Mouse (Mus musculus) MEL (cell line): ENCODE data around the gene Vrk3. TPM values are rescaled to one million over a fixed set of nuclear protein-coding genes. Genes with fewer than 3 reads are reported as not detected.
"Not testable (repeated sequence)": the region's sequence is repeated elsewhere in the genome, so short reads cannot be mapped to it uniquely, and the experiment has no call there.

Experiments used
- DNase-seq: peaks from one replicate; pipeline ENCODE4 v3.0.0; 2011; ENCODE audit warnings: low read depth, low spot score
- H3K27ac ChIP-seq: 2 replicates; pipeline ENCODE4 v1.5.1; 2012; ENCODE audit warnings: low read depth, mild to moderate bottlenecking, control low read depth, low read length, moderate library complexity; ENCODE audit not compliant: control insufficient read depth
- H3K27me3 ChIP-seq, 2 experiments: fragments of 150-350 bp in 1 of 2; sonication (generic) in 1 of 2; 2 replicates each; pipeline ENCODE4 v1.6.1; 2012; ENCODE audit warnings: low read length in 2 of 2, mild to moderate bottlenecking in 2 of 2, improper control_type of control experiment in 1 of 2, moderate library complexity in 1 of 2; ENCODE audit not compliant: insufficient read depth in 2 of 2, control insufficient read depth in 1 of 2
- H3K36me3 ChIP-seq, 2 experiments: 2 replicates each; pipeline ENCODE4 v1.6.1; 2012 to 2014; ENCODE audit warnings: low read length in 2 of 2, improper control_type of control experiment in 1 of 2, inconsistent platforms in 1 of 2, mild to moderate bottlenecking in 1 of 2; ENCODE audit not compliant: insufficient read depth in 2 of 2, control insufficient read depth in 1 of 2
- H3K4me1 ChIP-seq, 2 experiments: fragments of 150-350 bp in 1 of 2; sonication (generic) in 1 of 2; 2 replicates each; pipeline ENCODE4 v1.6.1; 2012; ENCODE audit warnings: low read length in 2 of 2, improper control_type of control experiment in 1 of 2, mild to moderate bottlenecking in 1 of 2; ENCODE audit not compliant: insufficient read depth in 2 of 2, control insufficient read depth in 1 of 2
- H3K4me3 ChIP-seq, 2 experiments: fragments of 150-350 bp in 1 of 2; sonication (generic) in 1 of 2; 2 replicates each; pipeline ENCODE4 v1.5.1; 2012; ENCODE audit warnings: low read depth in 2 of 2, low read length in 2 of 2, mild to moderate bottlenecking in 2 of 2, moderate library complexity in 2 of 2, control low read depth in 1 of 2, improper control_type of control experiment in 1 of 2; ENCODE audit not compliant: control insufficient read depth in 1 of 2, insufficient read depth in 1 of 2
- H3K79me2 ChIP-seq: 2 replicates; pipeline ENCODE4 v1.6.1; 2012; ENCODE audit warnings: mild to moderate bottlenecking, low read length, moderate library complexity; ENCODE audit not compliant: control insufficient read depth, poor library complexity, insufficient read depth
- H3K9ac ChIP-seq: 2 replicates; pipeline ENCODE4 v1.6.1; 2012; ENCODE audit warnings: low read depth, mild to moderate bottlenecking, control low read depth, low read length, moderate library complexity; ENCODE audit not compliant: control insufficient read depth, poor library complexity, severe bottlenecking
- H3K9me3 ChIP-seq: fragments of 150-350 bp; sonication (generic); replicated peaks from 2 replicates; pipeline ENCODE4 v1.6.1; 2012; ENCODE audit warnings: mild to moderate bottlenecking, low read length, improper control_type of control experiment, moderate library complexity; ENCODE audit not compliant: insufficient read depth
- CHD2 ChIP-seq: IDR thresholded peaks from 2 replicates; pipeline ENCODE4 v1.6.1; 2011; ENCODE audit warnings: low read length, improper control_type of control experiment
- EP300 ChIP-seq, 2 experiments: IDR thresholded peaks; 2 replicates each; pipeline ENCODE4 v1.6.1; 2011; ENCODE audit warnings: improper control_type of control experiment in 2 of 2, low read length in 2 of 2, low read depth in 1 of 2, mild to moderate bottlenecking in 1 of 2
- ETS1 ChIP-seq: IDR thresholded peaks from 2 replicates; pipeline ENCODE4 v1.6.1; 2012; ENCODE audit warnings: low read depth, mild to moderate bottlenecking, inconsistent platforms, low read length, improper control_type of control experiment, moderate library complexity
- HCFC1 ChIP-seq: IDR thresholded peaks from 2 replicates; pipeline ENCODE4 v1.6.1; 2012; ENCODE audit warnings: low read depth, mild to moderate bottlenecking, inconsistent platforms, low read length, improper control_type of control experiment, moderate library complexity
- JUND ChIP-seq: IDR thresholded peaks from 2 replicates; pipeline ENCODE4 v1.6.1; 2011; ENCODE audit warnings: low read depth, mild to moderate bottlenecking, improper control_type of control experiment, low read length
- KAT2A ChIP-seq: conservative IDR thresholded peaks from 2 replicates; pipeline ENCODE4 v1.6.1; 2012; ENCODE audit warnings: low read depth, low read length, improper control_type of control experiment, inconsistent platforms
- MAX ChIP-seq: IDR thresholded peaks from 2 replicates; pipeline ENCODE4 v1.6.1; 2011; ENCODE audit warnings: low read length, improper control_type of control experiment
- MAZ ChIP-seq: IDR thresholded peaks from 2 replicates; pipeline ENCODE4 v1.6.1; 2012; ENCODE audit warnings: low read depth, mild to moderate bottlenecking, inconsistent platforms, low read length, improper control_type of control experiment
- MEF2A ChIP-seq: IDR thresholded peaks from 2 replicates; pipeline ENCODE4 v1.6.1; 2014; ENCODE audit warnings: low read depth, mild to moderate bottlenecking, inconsistent platforms, low read length, improper control_type of control experiment; ENCODE audit not compliant: poor library complexity, insufficient replicate concordance, severe bottlenecking; ENCODE audit errors: extremely low read depth
- MYC ChIP-seq: IDR thresholded peaks from 2 replicates; pipeline ENCODE4 v1.6.1; 2011; ENCODE audit warnings: low read depth, mild to moderate bottlenecking, low read length, improper control_type of control experiment, moderate library complexity
- POLR2A ChIP-seq, 2 experiments: IDR thresholded peaks; 2 replicates each; pipeline ENCODE4 v1.6.1; 2011 to 2012; ENCODE audit warnings: low read length in 2 of 2, mild to moderate bottlenecking in 2 of 2, control low read depth in 1 of 2, improper control_type of control experiment in 1 of 2, low read depth in 1 of 2, moderate library complexity in 1 of 2; ENCODE audit not compliant: control insufficient read depth in 1 of 2, insufficient read depth in 1 of 2, poor library complexity in 1 of 2
- POLR2AphosphoS2 ChIP-seq: IDR thresholded peaks from 2 replicates; pipeline ENCODE4 v1.6.1; 2011; ENCODE audit warnings: low read length, improper control_type of control experiment
- POLR2AphosphoS5 ChIP-seq: IDR thresholded peaks from 2 replicates; pipeline ENCODE4 v1.6.1; 2012; ENCODE audit warnings: low read depth, borderline replicate concordance, mild to moderate bottlenecking, inconsistent platforms, low read length, moderate library complexity, mixed read lengths
- RAD21 ChIP-seq: IDR thresholded peaks from 2 replicates; pipeline ENCODE4 v1.6.1; 2011; ENCODE audit warnings: mild to moderate bottlenecking, low read depth, low read length, improper control_type of control experiment
- SMC3 ChIP-seq: IDR thresholded peaks from 2 replicates; pipeline ENCODE4 v1.6.1; 2011; ENCODE audit warnings: low read depth, low read length, improper control_type of control experiment
- TAL1 ChIP-seq: IDR thresholded peaks from 2 replicates; pipeline ENCODE4 v1.6.1; 2012; ENCODE audit warnings: mild to moderate bottlenecking, inconsistent platforms, low read length, moderate library complexity, mixed read lengths
- TCF12 ChIP-seq: IDR thresholded peaks from 2 replicates; pipeline ENCODE4 v1.6.1; 2014; ENCODE audit warnings: low read depth, mild to moderate bottlenecking, inconsistent platforms, low read length, improper control_type of control experiment, moderate library complexity
- ZKSCAN1 ChIP-seq: IDR thresholded peaks from 2 replicates; pipeline ENCODE4 v1.6.1; 2012; ENCODE audit warnings: low read depth, mild to moderate bottlenecking, inconsistent platforms, low read length, improper control_type of control experiment, moderate library complexity
- ZMIZ1 ChIP-seq: IDR thresholded peaks from 2 replicates; pipeline ENCODE4 v1.6.1; 2012; ENCODE audit warnings: low read depth, mild to moderate bottlenecking, inconsistent platforms, low read length, improper control_type of control experiment, moderate library complexity
- polyA plus RNA-seq, 2 experiments: library from polyadenylated mRNA; stranded (reverse) in 1 of 2; unstranded in 1 of 2; fragments of >175 nt in 1 of 2; fragments of >200 nt in 1 of 2; gene quantifications; 2 replicates each; pipeline versions ENCODE4 v1.2.1 to v1.2.4; 2012; ENCODE audit warnings: low replicate concordance in 2 of 2, low read depth in 1 of 2; ENCODE audit not compliant: insufficient read length in 2 of 2, insufficient read depth in 1 of 2, missing spikeins in 1 of 2
- total RNA-seq: library from RNA; depleted of rRNA; stranded (reverse); fragments of 300-350 nt; gene quantifications from 2 replicates; pipeline ENCODE4 v1.2.3, GENCODE M21; 2012

The Vrk3 gene
- total and polyA plus RNA-seq, 3 experiments, result 24.9 to 55.6 TPM; not detected in 1

- H3K9me3 ChIP-seq, result no peaks in the 10 kb centered on the region
- TF ChIP-seq KAT2A (no peak), HCFC1 (no peak), CHD2 (no peak), RAD21 (no peak), JUND (no peak), TCF12 (no peak), POLR2A (IDR thresholded peaks at IDR 0.05; ENCODE audit: control insufficient read depth in 1 of 2, insufficient read depth in 1 of 2, low read depth in 1 of 2, low read length in 2 of 2, poor library complexity in 1 of 2) (no peak), ZKSCAN1 (no peak), TAL1 (no peak), SMC3 (no peak), POLR2AphosphoS2 (no peak), ZMIZ1 (no peak), MAZ (no peak), ETS1 (no peak), MAX (no peak), POLR2AphosphoS5 (no peak), MYC (no peak), MEF2A (no peak), EP300 (IDR thresholded peaks at IDR 0.05; ENCODE audit: low read depth in 1 of 2, low read length in 2 of 2) (no peak)
- H3K27me3 ChIP-seq, result no peaks in the 10 kb centered on the region; a peak in 1 of 4 replicates
- H3K4me1 ChIP-seq, result peaks cover 0 to 12% of the 10 kb centered on the region in 2 experiments; a peak in 2 of 4 replicates
- no peak overlapping the region for H3K27ac ChIP-seq
- peaks cover 7% of the 10 kb centered on the region for H3K79me2 ChIP-seq
- H3K36me3 ChIP-seq, result peaks cover 0 to 9% of the 10 kb centered on the region in 2 experiments; a peak in 2 of 4 replicates
- H3K9ac ChIP-seq, result no peak overlapping the region
- no peak overlapping the region for H3K4me3 ChIP-seq
- DNase-seq, result no peak
Measured at GRCm38 (mm10) chr7:44747115-44747514, 1.1 kb upstream of the Vrk3 start.

- DNase-seq, H3K27me3 ChIP-seq, H3K27ac ChIP-seq, H3K79me2 ChIP-seq, H3K36me3 ChIP-seq, H3K9me3 ChIP-seq, H3K9ac ChIP-seq, H3K4me3 ChIP-seq: not testable (repeated sequence)
- peaks cover 0 to 12% of the 10 kb centered on the region in 2 experiments; a peak in 2 of 4 replicates for H3K4me1 ChIP-seq
Measured at GRCm38 (mm10) chr7:44750950-44751349, 2.7 kb downstream of the Vrk3 start, which contains the start of gene Zfp473. TSS of gene Zfp473 (minus strand) at chr7:44751050.
